Mouse (Mus musculus) liver (tissue): ENCODE measurements at regions not wholly inside any gene's neighbourhood (a gene's known extent, or its start where the extent isn't known, plus 50 kb on each side); places are given as distances from the start of the nearest gene placed in this dataset.
A peak's percentile ranks its signal among the peaks of the same experiment; 100 is the strongest.

Experiments used
- DNase-seq: peaks from one replicate; pipeline ENCODE4 v3.0.0-alpha.2; 2020; ENCODE audit warnings: mixed read lengths

DNA sequence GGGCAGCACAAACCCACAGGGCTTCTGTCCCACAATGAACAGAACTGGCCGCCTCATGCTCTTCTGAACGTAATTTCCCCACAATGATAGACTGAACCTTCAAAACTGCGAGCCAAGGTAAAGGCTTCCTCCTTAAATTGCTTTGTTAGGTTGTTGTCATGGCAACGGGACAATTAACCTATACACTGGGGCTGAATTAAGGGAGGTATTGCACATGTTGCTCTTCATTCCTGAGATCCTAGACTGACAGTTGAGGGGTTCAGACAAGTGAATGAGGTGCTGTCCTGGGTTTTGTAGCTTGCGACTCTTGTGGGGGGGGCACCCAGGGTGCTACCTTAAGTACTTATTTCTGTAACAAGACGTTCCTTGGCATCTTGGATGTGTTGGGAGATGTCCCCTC is 100.6 kb upstream of the Pmepa1 start:
- no peak for DNase-seq

DNA sequence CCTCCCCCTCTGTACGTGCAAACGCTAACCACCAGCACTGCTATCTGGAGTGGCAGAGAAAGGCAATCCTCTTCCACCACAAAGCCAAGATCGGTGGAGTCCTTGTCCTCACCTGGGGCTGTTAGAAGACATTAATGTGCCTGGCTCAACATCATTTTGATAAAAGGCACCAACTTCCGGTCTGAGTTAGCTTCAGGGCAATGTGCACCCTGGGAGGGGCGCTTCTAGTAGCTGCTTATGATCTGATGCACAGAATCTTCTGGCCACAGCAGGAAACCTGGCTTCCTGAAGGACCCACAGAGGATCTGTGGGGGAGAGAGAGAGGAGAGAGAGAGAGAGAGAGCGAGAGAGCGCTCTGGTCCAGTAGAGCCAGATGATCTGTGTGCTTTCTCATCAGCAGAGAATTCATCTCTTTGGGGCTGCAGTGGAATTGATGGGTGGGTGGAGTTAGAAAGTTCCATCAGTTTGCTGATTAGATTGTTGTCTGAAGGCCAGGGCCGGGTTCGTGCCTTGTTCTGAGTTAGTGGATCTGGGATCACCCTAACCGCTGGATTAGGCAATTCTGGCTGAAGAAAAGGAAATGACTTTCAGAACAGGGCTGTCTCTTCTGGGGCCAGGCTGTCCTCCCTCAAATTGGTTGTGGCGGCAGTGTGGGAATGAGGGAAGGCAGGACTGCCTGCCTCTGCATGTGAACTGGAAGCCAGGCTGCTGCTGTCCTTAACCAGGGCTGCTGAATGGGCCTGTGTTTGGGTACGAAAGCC is 101.3 kb upstream of the Pmepa1 start:
- DNase-seq: no peak

DNA sequence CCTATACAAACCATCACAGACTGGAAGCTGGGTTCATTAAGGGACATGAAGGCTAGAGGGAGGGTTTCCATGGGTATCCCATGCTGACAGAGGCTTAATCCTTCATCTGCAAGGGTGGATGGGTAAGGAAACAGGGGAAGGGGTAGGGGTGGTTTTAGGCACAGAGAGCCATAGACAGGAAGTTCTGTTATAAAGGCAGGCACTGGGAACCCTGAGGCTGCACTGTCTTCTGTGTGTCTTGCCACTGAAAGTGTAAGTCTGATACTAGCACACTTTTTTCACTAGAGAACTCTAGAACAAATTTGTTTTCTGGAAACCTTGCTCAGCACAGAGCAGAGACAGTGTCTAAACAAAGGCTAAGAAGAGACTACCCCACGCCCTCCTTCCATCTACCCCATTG is 103.4 kb upstream of the Pmepa1 start:
- no peak for DNase-seq

DNA sequence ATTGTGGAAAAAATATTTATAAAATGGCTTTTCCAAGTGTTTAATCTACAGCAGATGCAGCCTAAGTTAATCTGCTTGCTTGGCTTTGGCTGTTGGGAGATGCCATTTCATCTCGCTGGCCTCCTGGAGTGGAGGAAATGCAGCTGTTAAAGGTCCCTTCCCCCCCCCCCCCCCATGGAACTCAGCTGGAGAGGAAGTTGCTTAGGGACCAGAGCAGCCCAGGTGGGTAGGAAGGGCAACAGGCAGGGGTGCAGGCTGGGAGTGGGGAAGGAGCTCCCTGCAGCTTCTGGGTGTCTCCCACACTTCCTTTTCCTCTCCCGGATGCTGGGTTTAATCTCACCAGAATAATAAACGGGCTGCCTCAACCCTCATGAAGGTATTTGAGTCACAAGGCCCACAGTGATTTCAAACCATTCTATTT is 104.0 kb upstream of the Pmepa1 start:
- no peak for DNase-seq

DNA sequence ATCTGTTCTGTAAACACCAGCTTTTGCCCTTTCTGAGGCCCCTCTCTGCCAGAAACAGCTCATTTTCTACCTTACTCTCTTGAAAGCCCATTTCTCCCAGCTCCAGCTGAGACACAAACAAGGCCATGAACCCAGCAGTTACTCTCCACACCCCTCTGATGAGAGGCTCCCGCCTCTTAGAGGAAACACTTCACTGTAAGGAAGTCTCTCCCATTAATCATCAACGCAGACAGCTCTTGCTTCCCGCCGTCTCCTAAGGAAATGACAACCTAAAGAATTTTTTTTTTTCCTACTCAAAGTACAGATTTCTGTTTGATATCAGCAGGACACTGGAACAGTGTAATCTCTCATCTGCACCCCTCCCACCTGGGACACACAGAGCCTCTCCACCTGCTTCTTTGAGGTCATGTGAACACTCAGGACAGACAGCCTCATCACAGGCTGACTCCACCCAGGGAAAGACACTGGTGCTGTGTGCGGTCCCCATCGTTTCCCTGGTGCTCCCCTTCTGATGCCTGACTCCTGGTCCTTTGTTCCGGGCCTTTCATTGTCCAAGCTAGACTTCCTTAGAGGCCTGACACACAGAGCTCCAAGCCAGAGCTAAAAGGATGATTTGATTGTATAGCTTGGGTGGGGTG is 106.0 kb upstream of the Pmepa1 start:
- no peak for DNase-seq

DNA sequence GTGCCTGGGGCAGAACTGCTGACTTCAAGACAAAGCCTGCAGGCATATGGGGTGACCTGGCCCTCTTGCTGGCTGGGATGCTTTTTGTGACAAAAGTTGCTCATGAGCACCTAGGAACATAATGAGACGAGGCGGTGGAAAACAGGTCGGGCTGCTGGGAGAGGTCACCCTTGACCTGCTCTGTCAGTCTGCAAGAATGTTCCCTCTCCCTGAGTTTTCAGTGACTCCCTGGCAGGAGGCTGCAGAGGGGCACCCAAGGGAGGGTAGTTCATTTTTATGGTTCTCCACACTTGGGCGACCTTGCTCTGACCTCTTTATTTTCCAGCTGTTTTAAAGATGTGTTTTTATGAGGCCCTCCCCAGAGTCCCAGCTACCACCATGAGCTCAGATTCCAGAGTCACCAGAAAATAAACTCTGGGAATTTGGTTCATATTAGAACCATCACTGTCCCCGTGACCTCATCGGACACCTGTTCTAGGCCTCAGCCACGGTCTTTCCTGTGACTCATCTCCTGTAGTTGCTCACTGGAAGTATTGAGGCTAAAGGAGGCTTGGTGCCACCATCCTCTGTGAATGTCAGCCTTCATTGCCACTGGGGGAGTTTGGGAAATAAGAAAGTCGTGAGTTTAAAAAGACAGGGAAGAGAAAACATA is 108.7 kb upstream of the Pmepa1 start:
- no peak for DNase-seq

DNA sequence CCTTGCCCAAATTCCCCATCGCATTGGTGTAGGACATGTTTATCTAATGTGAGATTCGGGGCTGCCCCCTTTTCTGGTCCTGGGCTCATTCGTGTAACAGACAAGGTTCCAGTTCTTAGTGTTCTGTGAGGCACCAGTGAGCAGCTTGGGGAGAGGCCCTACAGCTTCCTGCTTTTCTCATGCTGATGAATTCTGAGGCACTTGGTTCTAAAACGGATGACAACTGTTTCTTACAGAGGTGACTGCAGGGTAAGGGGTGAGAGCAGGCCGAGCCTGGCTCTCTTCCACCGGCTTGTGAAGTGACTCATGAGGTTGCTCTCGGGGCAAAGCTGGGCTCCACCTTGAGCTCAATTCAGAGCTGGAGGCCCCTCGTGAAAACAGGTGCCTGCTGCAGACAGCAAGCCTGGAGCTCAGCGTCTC is 109.4 kb upstream of the Pmepa1 start:
- no peak for DNase-seq

DNA sequence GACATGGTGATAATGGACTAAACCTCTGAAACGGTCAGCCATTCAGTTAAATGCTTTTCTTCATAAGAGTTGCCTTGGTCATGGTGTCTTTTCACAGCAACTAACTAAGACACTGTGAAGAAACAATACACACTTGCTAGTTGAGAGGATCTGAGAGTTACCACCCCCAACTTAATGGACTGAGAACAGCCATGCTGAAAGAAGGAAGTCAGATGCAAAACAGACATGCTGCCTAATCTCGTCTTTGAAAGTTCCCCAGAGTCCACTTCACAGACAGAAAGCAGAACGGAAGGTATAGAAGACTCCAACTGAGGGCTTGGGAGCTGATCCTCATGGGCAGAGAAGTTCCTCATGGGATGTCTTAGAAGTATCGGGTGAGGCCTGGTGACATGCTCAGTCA is 111.8 kb upstream of the Pmepa1 start:
- no peak for DNase-seq

DNA sequence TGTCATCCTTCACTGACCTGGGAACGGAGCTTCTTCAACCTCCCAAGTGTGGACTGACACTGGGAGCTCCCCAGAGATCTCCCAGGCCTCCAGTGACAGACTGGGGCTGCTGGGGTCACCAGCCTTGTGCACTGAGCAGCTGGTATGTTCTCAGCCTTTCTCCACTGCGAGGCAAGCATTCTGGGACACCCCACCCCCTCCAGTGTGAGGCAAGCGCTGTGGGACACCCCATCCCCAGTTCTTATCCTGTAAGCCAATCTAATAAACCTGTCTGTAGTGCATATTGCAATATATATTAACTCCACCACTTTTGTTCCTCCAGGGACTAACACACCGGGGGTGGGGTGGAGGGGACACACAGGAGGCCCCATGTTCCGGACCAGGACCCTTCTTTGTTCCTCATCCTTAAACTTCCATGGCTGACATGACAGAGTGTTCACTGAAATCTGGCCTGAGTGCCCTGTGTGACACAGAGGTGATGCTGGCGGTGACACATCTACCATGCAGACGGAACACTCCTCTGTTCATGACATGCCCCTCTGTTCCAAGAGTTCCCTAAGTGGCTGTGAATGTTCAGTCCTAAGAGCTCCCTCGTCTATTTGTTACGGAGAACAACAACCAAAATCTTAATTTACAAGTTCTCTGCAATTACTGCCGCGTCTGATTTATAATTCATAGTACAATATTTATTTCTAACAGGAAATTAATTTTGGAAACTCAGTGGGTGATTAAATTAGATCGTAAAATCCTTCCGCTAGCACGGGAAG is 116.4 kb upstream of the Pmepa1 start:
- DNase-seq: no peak

DNA sequence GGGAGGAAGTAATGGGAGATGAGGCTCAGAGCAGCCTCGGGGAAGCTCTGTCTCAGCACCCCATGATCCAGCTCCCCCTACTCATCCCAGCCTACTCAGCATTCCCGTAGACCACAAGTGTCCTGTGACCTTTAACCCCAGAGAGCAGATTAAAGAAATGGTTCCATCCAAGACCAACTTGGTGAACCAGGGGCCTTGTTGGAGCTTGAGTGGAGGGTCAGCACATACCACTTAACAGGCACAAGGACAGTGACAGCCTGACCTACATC is 116.9 kb upstream of the Pmepa1 start:
- no peak for DNase-seq

DNA sequence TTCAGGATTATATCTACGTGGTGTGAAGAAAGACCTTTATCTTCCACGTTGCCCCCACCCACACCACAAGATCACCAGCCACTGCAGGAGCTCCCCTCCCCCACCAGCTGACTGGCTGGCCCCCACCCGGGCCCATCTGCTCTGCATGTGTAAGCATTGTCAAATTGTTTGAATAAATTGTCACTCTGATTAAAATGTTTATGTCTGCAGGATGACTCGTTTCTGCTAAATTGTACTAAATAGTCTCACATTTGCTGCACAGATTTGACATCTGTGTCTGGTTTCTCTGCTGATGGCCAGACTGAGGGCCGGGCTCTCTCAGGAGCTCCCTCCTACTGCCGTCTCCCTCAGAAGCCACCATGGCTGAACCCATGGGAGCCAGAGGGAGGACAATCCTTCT is 119.2 kb upstream of the Pmepa1 start:
- no peak for DNase-seq

DNA sequence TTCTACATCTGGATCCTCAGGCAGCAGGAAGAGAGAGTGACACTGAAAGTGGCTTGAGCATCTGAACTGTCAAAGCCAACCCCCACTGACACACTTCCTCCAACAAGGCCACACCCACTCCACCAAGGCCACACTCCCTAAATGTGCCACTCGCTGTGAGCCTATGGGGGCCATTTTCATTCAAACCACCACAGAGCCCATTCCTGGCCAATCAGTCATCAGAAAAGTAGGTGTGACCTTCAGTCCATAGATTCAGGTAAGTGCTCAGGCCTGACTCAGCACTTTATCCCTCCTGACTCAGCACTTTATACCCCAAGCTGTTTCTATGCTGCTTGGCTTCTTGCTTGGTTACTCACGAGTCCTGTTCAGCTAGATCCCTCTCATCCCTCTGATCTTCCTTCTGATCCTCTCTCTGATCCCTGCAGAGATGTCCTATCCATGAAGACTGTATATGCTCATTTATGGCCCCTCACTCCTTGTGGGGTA is 121.6 kb upstream of the Pmepa1 start:
- DNase-seq: no peak

DNA sequence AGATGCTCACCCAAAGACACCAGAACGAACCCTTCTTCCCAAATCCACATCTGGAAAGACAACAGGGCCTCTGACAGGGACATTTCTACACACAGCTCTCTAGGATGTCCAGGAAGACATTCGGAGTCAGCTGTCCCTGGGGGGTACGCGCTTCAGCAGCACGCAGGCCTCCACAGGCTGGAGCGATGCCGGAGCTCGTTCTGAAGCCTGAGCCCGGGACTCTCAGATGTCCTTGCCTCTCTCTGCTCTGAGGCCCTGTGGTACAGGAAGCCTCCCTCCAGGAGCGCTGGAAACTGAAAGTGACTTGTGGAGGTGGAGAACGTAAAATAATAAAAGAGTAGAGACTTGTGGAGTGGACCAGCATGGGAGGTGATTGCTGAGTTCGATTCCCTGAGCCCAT is 116.8 kb upstream of the 1700021F07Rik start:
- DNase-seq: no peak

DNA sequence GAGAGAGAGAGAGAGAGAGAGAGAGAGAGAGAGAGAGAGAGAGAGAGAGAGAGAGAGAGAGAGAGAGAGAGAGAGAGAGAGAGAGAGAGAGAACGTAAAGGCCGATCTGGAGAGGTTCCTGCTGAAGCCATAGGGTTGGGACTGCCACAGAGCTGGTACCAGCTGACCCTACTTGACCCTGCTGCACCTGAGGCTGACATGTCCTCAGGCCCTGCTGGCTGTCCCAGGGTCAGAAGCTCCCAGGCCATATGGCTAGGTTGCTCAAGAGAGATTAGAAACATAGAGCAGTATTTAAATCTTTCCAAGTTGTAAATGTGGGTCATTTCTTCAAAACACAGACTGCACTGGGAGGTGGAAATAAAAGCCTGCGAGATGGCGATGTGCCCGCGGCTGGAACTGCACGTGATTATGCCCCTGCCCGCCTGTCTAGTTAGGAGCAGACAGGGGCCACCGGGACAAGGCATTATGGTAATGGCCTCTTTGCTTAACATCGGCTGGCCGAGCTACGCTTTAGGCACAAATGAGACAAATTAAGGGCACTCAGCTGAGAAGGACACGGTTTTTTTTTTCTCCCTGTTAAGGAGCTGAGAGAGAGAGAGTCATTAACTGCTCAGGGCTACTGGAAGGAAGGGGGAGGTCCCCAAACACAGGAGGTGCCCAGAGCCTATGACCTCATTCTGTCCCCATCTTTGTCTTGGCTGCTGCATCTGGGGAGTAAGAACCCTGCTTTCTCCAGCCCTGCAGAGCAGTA is 115.9 kb upstream of the 1700021F07Rik start:
- DNase-seq: no peak

DNA sequence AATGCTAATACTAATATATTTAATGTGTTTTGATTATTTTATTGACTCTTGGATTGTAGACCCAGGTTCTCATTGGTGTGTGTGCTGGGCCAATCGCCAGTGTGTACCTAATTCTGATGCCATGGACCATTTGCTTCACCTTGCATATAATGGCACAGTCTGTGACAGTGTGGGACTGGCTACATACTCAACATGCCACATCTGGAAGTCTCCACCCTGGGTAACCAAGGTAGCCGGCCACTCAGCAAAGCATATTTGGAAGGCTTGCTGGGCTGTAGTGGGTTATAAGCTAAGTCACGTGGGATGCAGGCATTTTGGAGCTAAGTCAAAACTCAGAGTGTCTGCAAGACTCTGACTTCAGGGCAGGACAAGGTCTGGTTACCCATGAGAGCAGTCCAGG is 115.3 kb upstream of the 1700021F07Rik start:
- DNase-seq: no peak

DNA sequence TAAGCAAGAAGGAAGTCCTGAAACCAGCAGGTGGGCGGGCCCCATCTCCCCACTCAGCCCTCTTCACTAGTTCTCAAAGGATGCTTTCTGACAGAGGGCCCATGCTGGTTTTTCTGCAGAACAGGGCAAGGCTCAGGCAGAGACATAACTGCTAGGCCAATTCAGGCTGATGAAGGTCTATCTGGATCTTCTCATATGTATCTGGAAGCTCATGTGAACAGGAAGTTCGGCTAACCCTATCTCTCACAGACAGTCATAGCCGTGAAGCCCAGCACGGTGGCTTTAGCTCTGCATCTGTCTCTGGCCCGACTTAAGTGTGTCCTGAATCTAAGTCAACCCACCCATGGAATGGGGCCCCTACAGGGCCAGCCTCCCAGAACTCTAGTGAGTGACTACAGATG is 113.7 kb upstream of the 1700021F07Rik start:
- no peak for DNase-seq

DNA sequence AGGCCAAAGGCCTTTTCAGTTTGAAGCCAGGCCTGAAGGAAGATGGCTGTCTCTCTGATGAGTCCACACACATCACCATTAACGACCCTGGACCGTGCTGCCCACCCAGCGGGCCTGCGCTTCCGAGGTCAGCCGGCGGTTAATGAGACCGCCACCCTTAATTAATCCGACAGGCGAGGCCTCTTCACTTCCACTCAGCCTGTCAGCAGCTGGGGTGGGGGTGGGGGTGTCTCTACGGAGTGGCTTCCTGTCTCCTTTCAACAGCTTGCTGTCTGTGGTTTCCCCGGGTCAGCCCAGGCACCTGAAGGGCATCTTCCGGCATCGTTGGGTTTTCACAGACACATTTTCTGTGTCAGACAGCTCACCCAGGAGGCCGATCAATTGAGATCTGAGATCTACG is 113.0 kb upstream of the 1700021F07Rik start:
- peak; percentile 45 for DNase-seq

DNA sequence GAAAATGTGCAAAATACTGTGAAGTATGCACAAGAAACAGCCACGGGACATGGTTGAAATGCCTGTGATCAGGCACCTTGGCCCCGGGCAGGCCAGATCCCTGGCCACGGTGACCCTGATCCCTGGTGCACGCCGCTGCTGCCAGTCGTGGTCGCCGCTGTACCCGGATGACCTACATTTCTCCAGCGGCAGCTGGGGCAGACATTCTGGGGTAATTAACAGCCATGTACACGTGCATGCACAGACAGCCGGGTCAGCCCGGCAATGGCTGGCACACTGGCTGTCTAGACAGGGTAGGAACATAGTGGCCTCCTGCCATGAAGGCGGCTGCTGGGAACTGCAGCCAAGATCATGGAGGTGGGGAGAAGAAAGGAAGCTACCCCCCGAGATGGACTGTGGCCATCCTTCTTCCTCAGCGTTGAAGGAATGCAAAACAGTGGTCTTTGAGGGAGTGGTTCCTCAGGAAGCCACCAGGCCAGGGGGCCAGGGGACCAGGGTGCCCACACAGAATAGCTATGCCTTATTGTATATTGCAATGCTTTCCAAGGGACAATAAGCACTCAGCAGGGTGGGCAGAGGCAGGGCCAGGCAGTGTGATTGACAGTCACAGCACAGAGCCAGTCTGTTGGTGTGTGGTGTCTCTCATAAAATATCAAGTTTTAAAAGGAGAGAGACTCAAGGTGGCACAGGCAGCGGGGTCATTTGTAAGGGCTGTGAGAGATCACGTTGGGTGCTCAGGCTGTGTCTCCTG is 108.3 kb upstream of the 1700021F07Rik start:
- DNase-seq: no peak

DNA sequence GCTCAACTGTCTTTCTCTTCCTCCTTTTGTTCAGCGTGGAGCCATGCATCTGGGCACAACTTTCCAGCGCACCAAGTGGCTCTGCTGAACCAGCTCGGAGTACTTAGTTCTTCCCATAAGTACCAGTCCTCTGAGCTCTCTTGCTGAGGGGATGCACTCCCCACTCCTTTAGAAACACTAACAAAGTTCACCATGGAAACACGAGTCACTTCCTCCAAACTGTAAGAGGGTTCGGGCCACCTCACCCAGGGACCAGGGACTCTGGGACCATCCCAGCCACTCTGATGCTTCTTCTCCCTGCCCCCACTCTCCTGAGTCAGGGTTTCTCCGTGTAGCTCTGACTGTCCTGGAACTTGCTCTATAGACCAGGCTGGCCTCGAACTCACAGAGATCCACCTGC is 107.0 kb upstream of the 1700021F07Rik start:
- DNase-seq: no peak

DNA sequence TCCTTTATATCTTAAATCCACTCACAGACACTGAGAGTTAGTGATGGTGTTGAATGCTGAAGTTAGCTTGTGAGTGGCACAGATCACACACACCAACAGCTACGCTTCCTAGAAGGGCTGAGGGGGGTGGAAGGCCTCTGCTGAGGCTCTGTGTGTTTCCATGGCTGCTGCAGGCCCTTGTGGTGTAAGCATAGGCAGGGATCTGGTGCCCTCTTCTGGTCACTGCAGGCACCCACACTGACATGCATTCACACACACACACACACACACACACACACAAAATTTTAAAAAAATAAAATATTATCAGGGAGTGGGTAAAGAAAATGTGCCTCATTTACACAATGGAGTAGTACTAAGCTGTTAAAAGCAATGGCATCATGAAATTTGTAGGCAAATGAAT is 105.5 kb upstream of the 1700021F07Rik start:
- no peak for DNase-seq

DNA sequence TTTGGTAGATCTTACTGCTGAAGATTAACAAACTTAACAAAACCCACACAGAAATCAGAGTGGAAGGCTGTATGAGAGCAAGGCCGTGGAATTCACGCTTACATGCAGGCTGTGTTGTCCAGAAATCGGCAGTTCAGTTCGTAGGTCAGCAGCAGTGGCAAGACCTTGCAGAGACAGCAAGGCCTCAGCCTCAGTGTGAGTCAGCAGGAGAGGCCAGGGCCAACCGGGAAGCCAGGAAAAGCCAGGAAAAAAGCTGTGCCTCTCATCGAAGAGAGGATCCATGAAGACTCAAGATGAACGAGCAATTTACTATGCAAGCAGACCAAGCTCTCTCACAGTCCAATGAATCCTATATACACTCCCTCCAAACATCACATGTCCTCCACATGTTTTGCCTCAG is 103.4 kb upstream of the 1700021F07Rik start:
- no peak for DNase-seq

DNA sequence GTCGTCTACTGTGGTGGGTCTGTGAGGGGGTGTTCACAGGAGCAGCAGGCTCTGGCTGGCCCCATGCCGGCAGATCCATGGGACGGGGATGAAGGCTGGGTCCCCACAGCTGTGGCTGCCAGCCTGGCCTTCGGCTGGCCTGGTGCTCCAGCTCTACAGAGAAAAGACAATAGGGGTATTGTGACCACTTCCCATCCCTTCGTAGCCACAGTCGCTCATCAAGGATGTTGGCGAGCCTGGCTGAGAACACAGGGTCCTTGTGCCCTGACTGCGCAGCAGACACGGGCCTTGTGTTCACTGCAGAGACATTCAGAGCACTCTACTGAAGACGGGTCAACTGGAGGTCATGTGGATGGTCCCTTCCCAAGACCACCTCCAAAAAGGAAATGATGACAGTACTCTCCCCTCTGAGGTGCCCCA is 102.4 kb upstream of the 1700021F07Rik start:
- no peak for DNase-seq
